Mouse (Mus musculus) MEL (cell line): ENCODE results near the gene A3galt2. TPM values are rescaled to one million over a fixed set of nuclear protein-coding genes. Genes with fewer than 3 reads are reported as not detected.

Source experiments
- DNase-seq: peaks from one replicate; pipeline ENCODE4 v3.0.0; 2011; ENCODE audit warnings: low read depth, low spot score
- H3K27ac ChIP-seq: 2 replicates; pipeline ENCODE4 v1.5.1; 2012; ENCODE audit warnings: low read depth, mild to moderate bottlenecking, control low read depth, low read length, moderate library complexity; ENCODE audit not compliant: control insufficient read depth
- H3K27me3 ChIP-seq, 2 experiments: fragments of 150-350 bp in 1 of 2; sonication (generic) in 1 of 2; 2 replicates each; pipeline ENCODE4 v1.6.1; 2012; ENCODE audit warnings: low read length in 2 of 2, mild to moderate bottlenecking in 2 of 2, improper control_type of control experiment in 1 of 2, moderate library complexity in 1 of 2; ENCODE audit not compliant: insufficient read depth in 2 of 2, control insufficient read depth in 1 of 2
- H3K36me3 ChIP-seq, 2 experiments: 2 replicates each; pipeline ENCODE4 v1.6.1; 2012 to 2014; ENCODE audit warnings: low read length in 2 of 2, improper control_type of control experiment in 1 of 2, inconsistent platforms in 1 of 2, mild to moderate bottlenecking in 1 of 2; ENCODE audit not compliant: insufficient read depth in 2 of 2, control insufficient read depth in 1 of 2
- H3K4me1 ChIP-seq, 2 experiments: fragments of 150-350 bp in 1 of 2; sonication (generic) in 1 of 2; 2 replicates each; pipeline ENCODE4 v1.6.1; 2012; ENCODE audit warnings: low read length in 2 of 2, improper control_type of control experiment in 1 of 2, mild to moderate bottlenecking in 1 of 2; ENCODE audit not compliant: insufficient read depth in 2 of 2, control insufficient read depth in 1 of 2
- H3K4me3 ChIP-seq, 2 experiments: fragments of 150-350 bp in 1 of 2; sonication (generic) in 1 of 2; 2 replicates each; pipeline ENCODE4 v1.5.1; 2012; ENCODE audit warnings: low read depth in 2 of 2, low read length in 2 of 2, mild to moderate bottlenecking in 2 of 2, moderate library complexity in 2 of 2, control low read depth in 1 of 2, improper control_type of control experiment in 1 of 2; ENCODE audit not compliant: control insufficient read depth in 1 of 2, insufficient read depth in 1 of 2
- H3K79me2 ChIP-seq: 2 replicates; pipeline ENCODE4 v1.6.1; 2012; ENCODE audit warnings: mild to moderate bottlenecking, low read length, moderate library complexity; ENCODE audit not compliant: control insufficient read depth, poor library complexity, insufficient read depth
- H3K9ac ChIP-seq: 2 replicates; pipeline ENCODE4 v1.6.1; 2012; ENCODE audit warnings: low read depth, mild to moderate bottlenecking, control low read depth, low read length, moderate library complexity; ENCODE audit not compliant: control insufficient read depth, poor library complexity, severe bottlenecking
- H3K9me3 ChIP-seq: fragments of 150-350 bp; sonication (generic); replicated peaks from 2 replicates; pipeline ENCODE4 v1.6.1; 2012; ENCODE audit warnings: mild to moderate bottlenecking, low read length, improper control_type of control experiment, moderate library complexity; ENCODE audit not compliant: insufficient read depth
- CHD1 ChIP-seq: IDR thresholded peaks from 2 replicates; pipeline ENCODE4 v1.6.1; 2012; ENCODE audit warnings: low read depth, mild to moderate bottlenecking, inconsistent platforms, low read length, improper control_type of control experiment
- CHD2 ChIP-seq: IDR thresholded peaks from 2 replicates; pipeline ENCODE4 v1.6.1; 2011; ENCODE audit warnings: low read length, improper control_type of control experiment
- CTCF ChIP-seq, 3 experiments: IDR thresholded peaks in 2 of 3; conservative IDR thresholded peaks in 1 of 3; 2 replicates each; pipeline ENCODE4 v1.5.1; 2011 to 2012; ENCODE audit warnings: low read length in 3 of 3, low read depth in 2 of 3, mild to moderate bottlenecking in 2 of 3, improper control_type of control experiment in 1 of 3, inconsistent platforms in 1 of 3, mixed read lengths in 1 of 3, moderate library complexity in 1 of 3; ENCODE audit not compliant: control insufficient read depth in 1 of 3, insufficient read depth in 1 of 3, poor library complexity in 1 of 3, severe bottlenecking in 1 of 3
- E2F4 ChIP-seq: IDR thresholded peaks from 2 replicates; pipeline ENCODE4 v1.6.1; 2011; ENCODE audit warnings: low read depth, low read length, improper control_type of control experiment, borderline replicate concordance
- GABPA ChIP-seq: IDR thresholded peaks from 2 replicates; pipeline ENCODE4 v1.6.1; 2012; ENCODE audit warnings: low read depth, mild to moderate bottlenecking, inconsistent platforms, low read length, improper control_type of control experiment, moderate library complexity
- JUND ChIP-seq: IDR thresholded peaks from 2 replicates; pipeline ENCODE4 v1.6.1; 2011; ENCODE audit warnings: low read depth, mild to moderate bottlenecking, improper control_type of control experiment, low read length
- MAX ChIP-seq: IDR thresholded peaks from 2 replicates; pipeline ENCODE4 v1.6.1; 2011; ENCODE audit warnings: low read length, improper control_type of control experiment
- MAZ ChIP-seq: IDR thresholded peaks from 2 replicates; pipeline ENCODE4 v1.6.1; 2012; ENCODE audit warnings: low read depth, mild to moderate bottlenecking, inconsistent platforms, low read length, improper control_type of control experiment
- MXI1 ChIP-seq: IDR thresholded peaks from 2 replicates; pipeline ENCODE4 v1.6.1; 2011; ENCODE audit warnings: mild to moderate bottlenecking, low read depth, low read length, improper control_type of control experiment
- MYB ChIP-seq: IDR thresholded peaks from 2 replicates; pipeline ENCODE4 v1.6.1; 2011; ENCODE audit warnings: mild to moderate bottlenecking, low read depth, low read length, improper control_type of control experiment
- MYC ChIP-seq: IDR thresholded peaks from 2 replicates; pipeline ENCODE4 v1.6.1; 2011; ENCODE audit warnings: low read depth, mild to moderate bottlenecking, low read length, improper control_type of control experiment, moderate library complexity
- NELFE ChIP-seq: IDR thresholded peaks from 2 replicates; pipeline ENCODE4 v1.6.1; 2011; ENCODE audit warnings: low read depth, low read length, improper control_type of control experiment
- POLR2A ChIP-seq, 2 experiments: IDR thresholded peaks; 2 replicates each; pipeline ENCODE4 v1.6.1; 2011 to 2012; ENCODE audit warnings: low read length in 2 of 2, mild to moderate bottlenecking in 2 of 2, control low read depth in 1 of 2, improper control_type of control experiment in 1 of 2, low read depth in 1 of 2, moderate library complexity in 1 of 2; ENCODE audit not compliant: control insufficient read depth in 1 of 2, insufficient read depth in 1 of 2, poor library complexity in 1 of 2
- POLR2AphosphoS2 ChIP-seq: IDR thresholded peaks from 2 replicates; pipeline ENCODE4 v1.6.1; 2011; ENCODE audit warnings: low read length, improper control_type of control experiment
- RAD21 ChIP-seq: IDR thresholded peaks from 2 replicates; pipeline ENCODE4 v1.6.1; 2011; ENCODE audit warnings: mild to moderate bottlenecking, low read depth, low read length, improper control_type of control experiment
- SIN3A ChIP-seq: IDR thresholded peaks from 2 replicates; pipeline ENCODE4 v1.6.1; 2012; ENCODE audit warnings: low read length, improper control_type of control experiment, inconsistent platforms
- SMC3 ChIP-seq: IDR thresholded peaks from 2 replicates; pipeline ENCODE4 v1.6.1; 2011; ENCODE audit warnings: low read depth, low read length, improper control_type of control experiment
- TBP ChIP-seq: IDR thresholded peaks from 2 replicates; pipeline ENCODE4 v1.8.0; 2011; ENCODE audit warnings: low read depth, low read length, improper control_type of control experiment
- TCF12 ChIP-seq: IDR thresholded peaks from 2 replicates; pipeline ENCODE4 v1.6.1; 2014; ENCODE audit warnings: low read depth, mild to moderate bottlenecking, inconsistent platforms, low read length, improper control_type of control experiment, moderate library complexity
- UBTF ChIP-seq: IDR thresholded peaks from 2 replicates; pipeline ENCODE4 v1.6.1; 2012; ENCODE audit warnings: low read depth, mild to moderate bottlenecking, inconsistent platforms, low read length, improper control_type of control experiment, moderate library complexity, borderline replicate concordance; ENCODE audit not compliant: insufficient read depth
- ZC3H11A ChIP-seq: IDR thresholded peaks from 2 replicates; pipeline ENCODE4 v1.6.1; 2012; ENCODE audit warnings: low read depth, mild to moderate bottlenecking, inconsistent platforms, low read length, improper control_type of control experiment
- ZKSCAN1 ChIP-seq: IDR thresholded peaks from 2 replicates; pipeline ENCODE4 v1.6.1; 2012; ENCODE audit warnings: low read depth, mild to moderate bottlenecking, inconsistent platforms, low read length, improper control_type of control experiment, moderate library complexity
- polyA plus RNA-seq, 2 experiments: library from polyadenylated mRNA; stranded (reverse) in 1 of 2; unstranded in 1 of 2; fragments of >175 nt in 1 of 2; fragments of >200 nt in 1 of 2; gene quantifications; 2 replicates each; pipeline versions ENCODE4 v1.2.1 to v1.2.4; 2012; ENCODE audit warnings: low replicate concordance in 2 of 2, low read depth in 1 of 2; ENCODE audit not compliant: insufficient read length in 2 of 2, insufficient read depth in 1 of 2, missing spikeins in 1 of 2
- total RNA-seq: library from RNA; depleted of rRNA; stranded (reverse); fragments of 300-350 nt; gene quantifications from 2 replicates; pipeline ENCODE4 v1.2.3, GENCODE M21; 2012

A3galt2 gene
- total and polyA plus RNA-seq, 3 experiments: 0.06 TPM; not detected in 2

- H3K79me2 ChIP-seq: peaks cover 5% of the 10 kb centered on the region; the same call in 1 of the 2 replicates
- peaks cover 0 to 8% of the 10 kb centered on the region in 2 experiments; a peak in 2 of 4 replicates for H3K36me3 ChIP-seq
- H3K4me3 ChIP-seq: peak overlapping the region; percentile 71 to 87
- DNase-seq: peak; percentile 96
- H3K9me3 ChIP-seq: no peaks in the 10 kb centered on the region
- H3K9ac ChIP-seq: peak overlapping the region; percentile 85
- H3K4me1 ChIP-seq: peaks cover 0 to 19% of the 10 kb centered on the region in 2 experiments; a peak in 3 of 4 replicates
- no peaks in the 10 kb centered on the region for H3K27me3 ChIP-seq
- peak overlapping the region; percentile 77 for H3K27ac ChIP-seq
- TF ChIP-seq UBTF: no peak
- TF ChIP-seq NELFE: peak; percentile 71
- TF ChIP-seq GABPA: no peak
- TF ChIP-seq TBP: peak; percentile 53; the same call in 1 of the 2 replicates
- no peak for TF ChIP-seq MYB
- TF ChIP-seq POLR2A (IDR thresholded peaks at IDR 0.05; ENCODE audit: control insufficient read depth in 1 of 2, insufficient read depth in 1 of 2, low read depth in 1 of 2, low read length in 2 of 2, poor library complexity in 1 of 2): peak; percentile 51 to 78; a peak in 3 of 4 replicates
- peak; percentile 91 for TF ChIP-seq SMC3
- peak; percentile 86 for TF ChIP-seq MYC
- TF ChIP-seq MAZ: no peak
- no peak for TF ChIP-seq ZKSCAN1
- TF ChIP-seq ZC3H11A: peak; percentile 88
- no peak for TF ChIP-seq CHD2
- TF ChIP-seq E2F4: no peak
- peak; percentile 50; the same call in 1 of the 2 replicates for TF ChIP-seq MAX
- TF ChIP-seq POLR2AphosphoS2: peak; percentile 38; the same call in 1 of the 2 replicates
- peak in 2 of 3 experiments; percentile 98; a peak in 5 of 6 replicates for TF ChIP-seq CTCF (IDR thresholded peaks at IDR 0.05 in 2 of 3, conservative IDR thresholded peaks at IDR 0.05 in 1 of 3; ENCODE audit: control insufficient read depth in 1 of 3, insufficient read depth in 1 of 3, low read depth in 2 of 3, low read length in 3 of 3, poor library complexity in 1 of 3, severe bottlenecking in 1 of 3)
- no peak for TF ChIP-seq CHD1
- TF ChIP-seq SIN3A: peak; percentile 74
- TF ChIP-seq TCF12: no peak
- TF ChIP-seq MXI1: peak; percentile 70; the same call in 1 of the 2 replicates
- no peak for TF ChIP-seq JUND
- TF ChIP-seq RAD21: peak; percentile 97
Observed at GRCm38 (mm10) chr4:128711455-128712135, 43.6 kb upstream of the A3galt2 start.
